Mouse (Mus musculus) embryonic facial prominence, embryonic 13.5 days (tissue): Measurements from ENCODE around the gene Tnpo3. TPM values are rescaled to one million over a fixed set of nuclear protein-coding genes. Genes with fewer than 3 reads are reported as not detected.

ENCODE experiments used
- ATAC-seq: fragments of 200-750 bp; cut with Nextera tagmentation; 2 replicates; pipeline ENCODE4 v1.8.0; 2017; ENCODE audit warnings: low read depth; ENCODE audit not compliant: insufficient number of reproducible peaks, insufficient read depth, low FRiP score, low TSS enrichment
- H3K27ac ChIP-seq: fragments of 300-500 bp; sonication (generic); 2 replicates; pipeline ENCODE4 v1.5.1; 2015; ENCODE audit warnings: moderate library complexity, mild to moderate bottlenecking, inconsistent platforms
- H3K27me3 ChIP-seq: fragments of 300-500 bp; sonication (generic); 2 replicates; pipeline ENCODE4 v1.6.1; 2015; ENCODE audit warnings: mild to moderate bottlenecking, inconsistent platforms
- H3K36me3 ChIP-seq: fragments of 300-500 bp; sonication (generic); 2 replicates; pipeline ENCODE4 v1.6.1; 2015; ENCODE audit warnings: mild to moderate bottlenecking, inconsistent platforms
- H3K4me1 ChIP-seq: fragments of 300-500 bp; sonication (generic); 2 replicates; pipeline ENCODE4 v1.6.1; 2015; ENCODE audit warnings: inconsistent platforms
- H3K4me2 ChIP-seq: fragments of 300-500 bp; sonication (generic); 2 replicates; pipeline ENCODE4 v1.6.1; 2015; ENCODE audit warnings: moderate library complexity, mild to moderate bottlenecking, inconsistent platforms
- H3K4me3 ChIP-seq: fragments of 300-500 bp; sonication (generic); 2 replicates; pipeline ENCODE4 v1.5.1; 2015; ENCODE audit warnings: mild to moderate bottlenecking, inconsistent platforms
- H3K9ac ChIP-seq: fragments of 300-500 bp; sonication (generic); 2 replicates; pipeline ENCODE4 v1.6.1; 2015; ENCODE audit warnings: mild to moderate bottlenecking, inconsistent platforms
- H3K9me3 ChIP-seq: fragments of 300-500 bp; sonication (generic); 2 replicates; pipeline ENCODE4 v1.6.1; 2016; ENCODE audit warnings: inconsistent platforms
- WGBS: fragments of 180-500 bp; shearing (Covaris S2); methylation state at CpG from one replicate; pipeline ENCODE4 v1.1.7; 2015; ENCODE audit warnings: mixed read lengths; 5-methylcytosine and 5-hydroxymethylcytosine counted together
- polyA plus RNA-seq: library from polyadenylated mRNA; unstranded; fragments of >200 nt; fragmentation: Nextera tagmentation; extraction: Ambion mirVana; gene quantifications from 2 replicates; pipeline ENCODE4 v1.2.1, GENCODE M21; 2015

Gene Tnpo3
- polyA plus RNA-seq, 1 experiment from 2014 or later: 97.6 TPM

DNA sequence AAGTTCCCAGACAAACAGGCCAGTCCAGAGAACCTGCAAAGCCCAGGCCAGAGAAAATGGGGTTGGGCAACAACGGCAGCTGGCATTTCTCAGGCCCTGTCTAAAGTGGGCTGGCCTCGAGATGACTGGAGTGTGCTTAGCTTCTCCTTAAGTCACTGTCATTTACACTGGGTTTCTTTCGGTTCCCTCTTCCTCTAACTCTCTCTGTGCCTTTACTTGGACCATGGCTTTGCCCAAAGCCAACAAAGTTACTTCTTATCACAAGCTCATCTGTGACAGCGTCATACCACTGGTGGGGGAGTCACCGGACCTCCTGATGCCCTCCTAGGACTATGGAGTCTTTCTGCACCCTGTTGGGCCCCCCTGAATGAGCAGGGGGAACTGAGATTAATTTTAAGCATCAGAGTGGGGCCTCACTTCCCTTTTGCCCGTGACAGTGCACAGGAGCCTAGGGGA is 85.6 kb downstream of the Tnpo3 start:
- H3K36me3 ChIP-seq: no peaks in the 10 kb centered on the region
- no peak overlapping the region for H3K4me3 ChIP-seq
- H3K9me3 ChIP-seq: 0 out of 2 replicates have a peak, but pooled peaks cover 4% of the 10 kb centered on the region
- H3K27me3 ChIP-seq: peaks cover 32% of the 10 kb centered on the region
- peaks cover 32% of the 10 kb centered on the region for H3K4me1 ChIP-seq
- H3K9ac ChIP-seq: no peak overlapping the region
- H3K4me2 ChIP-seq: no peak overlapping the region
- whole genome bisulfite sequencing: 69% methylated on average over 6 of the region's 6 CpGs
- ATAC-seq: no peak
- H3K27ac ChIP-seq: no peak overlapping the region

- 74% methylated on average over 12 of the region's 12 CpGs for WGBS
- Histone ChIP-seq H3K36me3 (no peaks in the 10 kb centered on the region), H3K9ac (no peak overlapping the region), H3K4me3 (no peak overlapping the region), H3K4me2 (no peak overlapping the region), H3K27me3 (peaks cover 26% of the 10 kb centered on the region), H3K27ac (no peak overlapping the region), H3K4me1 (peaks cover 26% of the 10 kb centered on the region), H3K9me3 (0 out of 2 replicates have a peak, but pooled peaks cover 4% of the 10 kb centered on the region)
- ATAC-seq: no peak
Measured at GRCm38 (mm10) chr6:29523301-29524033, 86.2 kb downstream of the Tnpo3 start.

DNA sequence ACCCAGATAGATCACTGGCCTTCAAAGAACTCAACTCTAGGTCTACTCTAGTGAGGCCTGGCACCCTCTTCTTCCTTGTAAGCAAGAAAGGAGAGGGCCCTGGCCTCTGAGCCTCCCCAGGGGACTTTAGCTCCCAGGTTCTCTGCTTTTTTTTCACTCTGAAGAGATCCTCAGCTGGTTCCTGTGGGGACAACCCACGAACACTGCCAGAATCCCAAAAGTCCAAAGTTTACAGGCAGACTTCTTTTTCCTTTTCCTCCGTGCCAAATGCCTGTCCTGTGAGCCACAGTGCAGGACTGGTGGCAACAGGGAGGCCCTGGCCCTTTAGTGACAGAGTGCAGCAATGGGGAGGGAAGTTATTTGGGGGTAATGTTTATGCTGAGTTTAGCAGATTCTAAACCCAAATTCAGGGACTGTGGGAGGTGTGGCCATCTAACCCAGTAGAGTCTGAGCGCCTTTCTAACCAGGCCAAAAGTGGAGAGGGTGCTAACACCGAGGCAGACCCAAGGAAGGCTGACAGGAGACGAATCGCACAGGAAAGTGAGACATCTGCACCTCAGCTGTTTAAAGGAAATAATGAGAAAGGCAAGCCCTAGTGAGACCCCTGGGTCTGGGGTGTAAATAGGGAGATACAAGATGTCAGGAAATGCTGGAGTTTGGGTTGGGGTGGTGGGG is 86.9 kb downstream of the Tnpo3 start:
- ATAC-seq: no peak
- Histone ChIP-seq H3K4me2 (no peak overlapping the region), H3K27ac (no peak overlapping the region), H3K27me3 (peaks cover 19% of the 10 kb centered on the region), H3K4me1 (peaks cover 19% of the 10 kb centered on the region), H3K9ac (no peak overlapping the region), H3K4me3 (no peak overlapping the region), H3K36me3 (no peaks in the 10 kb centered on the region), H3K9me3 (0 out of 2 replicates have a peak, but pooled peaks cover 4% of the 10 kb centered on the region)
- 74% methylated on average over 6 of the region's 6 CpGs for WGBS

GRCm38 (mm10) chr6:29517139-29517538 is 92.5 kb downstream of the Tnpo3 start:
- Histone ChIP-seq H3K27ac (no peak overlapping the region), H3K4me2 (no peak overlapping the region), H3K9me3 (0 out of 2 replicates have a peak, but pooled peaks cover 4% of the 10 kb centered on the region), H3K4me3 (no peak overlapping the region), H3K9ac (no peak overlapping the region), H3K27me3 (no peaks in the 10 kb centered on the region), H3K36me3 (no peaks in the 10 kb centered on the region), H3K4me1 (peaks cover 14% of the 10 kb centered on the region)
- ATAC-seq: no peak
- WGBS: 11% methylated on average over 5 of the region's 5 CpGs

DNA sequence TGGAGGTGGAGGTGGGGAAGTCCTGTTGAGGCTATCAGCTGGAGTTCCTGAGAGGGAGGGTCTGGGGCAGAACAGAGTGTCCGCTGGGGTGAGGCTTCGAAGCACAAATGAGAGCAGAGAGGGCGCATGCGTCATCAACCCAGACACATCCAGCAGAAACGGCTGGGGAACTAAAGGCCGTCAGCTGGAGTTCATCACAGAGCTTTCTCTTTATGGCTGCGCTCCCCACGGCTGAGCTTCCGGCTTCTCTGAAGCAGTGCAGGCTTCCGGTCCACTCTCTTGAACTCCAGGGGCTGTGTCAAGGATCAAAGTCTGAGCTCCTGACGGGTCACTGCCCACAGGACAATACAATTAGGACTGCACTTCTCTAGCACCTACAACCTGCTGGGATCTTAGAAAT is 96.4 kb downstream of the Tnpo3 start:
- under 1% methylated on average over 11 of the region's 11 CpGs for WGBS
- Histone ChIP-seq H3K4me1 (peaks cover 39% of the 10 kb centered on the region), H3K9me3 (no peaks in the 10 kb centered on the region), H3K4me3 (peak overlapping the region; percentile 18; the same call in 1 of the 2 replicates), H3K27me3 (no peaks in the 10 kb centered on the region), H3K4me2 (peak overlapping the region; percentile 49), H3K27ac (peak overlapping the region; percentile 80), H3K9ac (0 out of 2 replicates have a peak overlapping the region, but pooled peaks have one; percentile 49), H3K36me3 (no peaks in the 10 kb centered on the region)
- peak; percentile 48; the same call in 1 of the 2 replicates for ATAC-seq

DNA sequence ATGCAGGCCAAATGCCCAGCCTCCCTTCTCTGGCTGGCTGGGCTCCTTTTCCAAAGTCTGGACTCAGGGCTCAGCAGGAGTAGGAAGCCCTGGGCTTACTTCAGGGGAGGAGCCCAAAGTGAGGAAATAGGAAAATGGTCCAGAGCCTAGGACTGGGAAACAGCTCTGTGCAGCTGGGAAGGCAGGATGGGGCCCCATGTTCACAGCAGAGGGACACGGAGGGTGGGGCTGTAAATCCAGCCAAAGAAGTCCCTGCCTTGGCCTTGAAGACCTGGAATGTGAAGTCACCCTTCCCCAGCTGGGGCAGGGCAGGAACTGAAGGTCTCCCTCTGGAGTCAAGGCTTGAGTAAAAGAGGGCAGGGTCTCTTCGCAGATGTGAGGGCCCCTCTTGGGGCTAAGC is 100.6 kb downstream of the Tnpo3 start:
- Histone ChIP-seq H3K4me1 (peaks cover 61% of the 10 kb centered on the region), H3K27me3 (0 out of 2 replicates have a peak, but pooled peaks cover 3% of the 10 kb centered on the region), H3K9me3 (no peaks in the 10 kb centered on the region), H3K36me3 (peaks cover 7% of the 10 kb centered on the region; the same call in 1 of the 2 replicates), H3K27ac (peak overlapping the region; percentile 55), H3K4me3 (no peak overlapping the region), H3K9ac (no peak overlapping the region), H3K4me2 (no peak overlapping the region)
- 27% methylated on average over 2 of the region's 2 CpGs for WGBS
- no peak for ATAC-seq

DNA sequence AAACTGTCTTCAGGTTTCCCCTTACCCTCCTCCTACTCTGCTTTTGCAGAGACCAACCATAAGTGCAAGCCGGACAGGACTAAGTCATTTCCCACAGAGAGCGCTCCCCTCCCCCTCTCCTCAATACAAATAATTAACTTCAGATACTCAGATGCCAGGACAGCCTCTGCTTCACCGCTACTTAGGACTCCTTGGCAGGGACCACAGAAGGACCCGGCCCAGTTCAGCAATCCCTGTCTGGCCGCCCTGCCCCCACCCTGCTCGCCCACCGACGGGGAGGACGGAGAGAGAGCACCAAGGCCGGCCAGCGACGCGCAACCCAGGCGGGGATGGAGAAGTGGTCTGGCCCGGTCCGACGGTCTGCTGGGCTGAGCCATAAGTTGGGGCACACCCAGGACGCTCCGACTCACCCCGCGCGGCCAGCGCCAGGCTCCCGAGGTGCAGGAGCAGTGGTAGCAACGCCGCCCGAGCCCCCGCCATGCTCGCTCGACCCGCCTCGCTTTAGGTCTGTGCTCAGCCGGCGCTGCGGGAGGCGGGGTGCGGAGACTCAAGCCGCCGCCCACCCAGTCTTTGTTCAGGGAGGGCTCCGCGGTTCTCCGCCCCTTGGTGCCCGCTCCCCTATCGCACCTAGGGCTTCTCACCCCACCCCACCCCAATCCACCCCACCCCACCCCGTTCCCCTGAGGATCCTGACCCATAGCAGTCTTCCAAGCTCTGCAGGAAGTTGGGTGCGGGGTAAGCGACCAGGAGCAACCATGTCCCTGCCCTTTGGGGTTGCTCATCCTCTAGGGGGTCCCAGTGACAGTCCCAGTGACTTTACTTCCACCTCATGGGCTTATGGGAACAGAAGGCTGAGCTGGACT is 102.0 kb downstream of the Tnpo3 start, which contains the start of gene Kcp:
Gene Kcp, minus strand, starts transcription at position 506 of the 863 bp plus-strand sequence.
- H3K9ac ChIP-seq: peak within 1 kb of the TSS; percentile 80
- H3K36me3 ChIP-seq: peaks cover 16% of the 10 kb centered on the region; the same call in 1 of the 2 replicates
- peak within 1 kb of the TSS; percentile 70 for H3K4me2 ChIP-seq
- H3K4me1 ChIP-seq: peaks cover 51% of the 10 kb centered on the region
- H3K27me3 ChIP-seq: 0 out of 2 replicates have a peak, but pooled peaks cover 3% of the 10 kb centered on the region
- WGBS: under 1% methylated on average over 45 of the region's 47 CpGs
- H3K9me3 ChIP-seq: no peaks in the 10 kb centered on the region
- ATAC-seq: peak; percentile 35; the same call in 1 of the 2 replicates
- H3K27ac ChIP-seq: peak within 1 kb of the TSS; percentile 55; the same call in 1 of the 2 replicates
- peak within 1 kb of the TSS; percentile 67 for H3K4me3 ChIP-seq

DNA sequence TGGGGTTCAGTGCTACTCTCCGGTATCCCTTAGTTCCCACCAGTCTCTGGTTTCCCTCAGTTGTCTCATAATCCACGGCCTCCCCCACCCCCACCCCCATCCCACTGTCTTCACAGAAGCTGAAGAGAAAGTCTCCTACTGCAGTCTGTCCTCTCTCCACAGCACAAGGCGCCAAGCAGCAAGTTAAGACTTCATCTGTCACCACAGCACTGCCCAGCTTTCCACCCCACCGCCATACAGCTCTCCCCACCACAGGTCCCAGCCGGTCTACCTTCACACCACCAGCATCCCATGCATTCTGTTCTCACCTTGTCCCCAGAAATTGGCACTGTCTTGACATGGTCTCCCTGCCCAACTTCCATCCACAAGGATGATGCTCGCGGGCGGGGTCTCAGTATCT is 102.9 kb downstream of the Tnpo3 start:
- ATAC-seq: no peak
- Histone ChIP-seq H3K36me3 (peaks cover 21% of the 10 kb centered on the region; the same call in 1 of the 2 replicates), H3K4me2 (peak overlapping the region; percentile 70), H3K27me3 (0 out of 2 replicates have a peak, but pooled peaks cover 3% of the 10 kb centered on the region), H3K9me3 (no peaks in the 10 kb centered on the region), H3K4me1 (peaks cover 51% of the 10 kb centered on the region), H3K27ac (no peak overlapping the region), H3K4me3 (peak overlapping the region; percentile 67), H3K9ac (peak overlapping the region; percentile 80)
- 12% methylated on average over 8 of the region's 8 CpGs for WGBS

- 0 out of 2 replicates have a peak, but pooled peaks cover 3% of the 10 kb centered on the region for H3K27me3 ChIP-seq
- WGBS: 85% methylated on average over 5 of the region's 5 CpGs
Measured at GRCm38 (mm10) chr6:29505493-29505892, 104.2 kb downstream of the Tnpo3 start.

DNA sequence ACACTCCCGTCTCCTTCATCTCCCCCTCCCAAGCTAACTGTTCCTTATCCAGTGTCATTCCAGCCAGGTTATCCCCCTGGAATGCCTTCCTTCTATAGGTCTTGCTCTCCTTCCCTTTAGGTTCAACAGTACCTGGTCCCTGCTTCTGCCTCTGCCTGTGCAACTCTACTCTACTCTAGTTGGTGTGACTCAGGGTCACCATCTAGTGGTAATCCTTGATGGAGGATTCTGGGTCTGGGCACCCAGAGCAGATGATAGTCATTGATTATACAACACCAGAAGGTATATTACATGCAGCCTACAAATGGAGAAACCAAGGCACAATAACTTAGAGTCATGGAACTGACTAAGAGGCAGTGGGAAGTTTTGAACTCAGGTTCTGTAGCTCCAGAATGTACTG is 108.1 kb downstream of the Tnpo3 start:
- peaks cover 14% of the 10 kb centered on the region for H3K4me1 ChIP-seq
- H3K27me3 ChIP-seq: peaks cover 21% of the 10 kb centered on the region
- H3K9ac ChIP-seq: no peak overlapping the region
- ATAC-seq: no peak
- 90% methylated on average over 1 of the region's 1 CpGs for WGBS
- no peak overlapping the region for H3K4me3 ChIP-seq
- H3K36me3 ChIP-seq: peaks cover 58% of the 10 kb centered on the region
- H3K4me2 ChIP-seq: no peak overlapping the region
- no peak overlapping the region for H3K27ac ChIP-seq
- no peaks in the 10 kb centered on the region for H3K9me3 ChIP-seq

More at GRCm38 (mm10) chr6:29505493-29505892, 104.2 kb downstream of the Tnpo3 start:
- Histone ChIP-seq H3K4me1 (peaks cover 46% of the 10 kb centered on the region), H3K4me2 (peak overlapping the region; percentile 70; the same call in 1 of the 2 replicates), H3K27ac (no peak overlapping the region), H3K36me3 (peaks cover 28% of the 10 kb centered on the region), H3K9ac (no peak overlapping the region), H3K4me3 (no peak overlapping the region), H3K9me3 (no peaks in the 10 kb centered on the region)
- ATAC-seq: no peak

- no peak for ATAC-seq
- no peak overlapping the region for H3K4me2 ChIP-seq
- peaks cover 7% of the 10 kb centered on the region for H3K4me1 ChIP-seq
- no peak overlapping the region for H3K27ac ChIP-seq
- H3K27me3 ChIP-seq: peaks cover 29% of the 10 kb centered on the region
- H3K9ac ChIP-seq: no peak overlapping the region
- no peak overlapping the region for H3K4me3 ChIP-seq
- WGBS: 92% methylated on average over 6 of the region's 6 CpGs
- no peaks in the 10 kb centered on the region for H3K9me3 ChIP-seq
- H3K36me3 ChIP-seq: peaks cover 65% of the 10 kb centered on the region
Measured at GRCm38 (mm10) chr6:29500810-29501209, 108.9 kb downstream of the Tnpo3 start.
